Mouse (Mus musculus) induced T-regulatory cell, adult 2 months (primary cell): ENCODE measurements at regions not wholly inside any gene's neighbourhood (a gene's known extent, or its start where the extent isn't known, plus 50 kb on each side); places are given as distances from the start of the nearest gene placed in this dataset.

ENCODE experiments used
- DNase-seq: peaks from one replicate; pipeline ENCODE4 v3.0.0-alpha.2; 2012; ENCODE audit warnings: low read depth

DNA sequence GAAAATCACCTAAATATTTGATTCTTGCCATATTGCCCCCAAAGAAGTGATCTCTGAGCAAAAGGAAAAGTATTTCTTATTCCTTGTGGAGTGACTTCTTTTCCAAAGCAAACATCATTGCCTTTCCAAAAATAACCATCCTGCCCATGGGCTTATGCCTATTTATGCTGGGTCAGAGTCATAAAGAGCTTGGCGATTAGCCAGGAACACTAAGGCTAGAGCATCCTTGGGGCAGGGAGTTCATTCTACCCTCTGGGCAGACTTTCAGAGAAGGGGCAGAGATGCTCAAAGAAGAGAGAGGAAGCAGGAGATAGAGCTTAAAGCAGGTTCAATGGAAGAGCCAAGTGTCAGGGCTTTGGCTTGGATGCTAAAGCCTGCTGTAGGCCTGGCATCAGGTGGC, 203.1 kb upstream of the Gmds start:
- DNase-seq: no peak

DNA sequence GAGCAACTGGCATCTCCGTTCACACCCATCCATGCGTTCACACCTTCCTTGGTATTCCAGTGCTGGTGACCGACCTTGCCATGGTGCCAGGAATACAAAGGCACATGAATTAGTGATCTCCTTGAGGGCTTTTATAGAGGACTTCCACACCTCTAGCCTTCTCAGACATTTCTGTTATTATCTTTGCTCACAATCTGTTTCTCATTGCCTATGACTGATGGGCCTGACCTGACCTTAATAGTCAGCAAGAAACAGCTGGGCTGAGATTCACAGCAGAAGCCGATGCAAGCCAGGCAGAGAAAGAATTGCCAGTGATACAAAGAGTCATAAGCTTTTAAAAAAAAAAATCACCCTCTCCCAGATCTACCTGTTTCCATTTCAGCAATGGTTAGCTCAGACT, 197.7 kb upstream of the Gmds start:
- DNase-seq: no peak

DNA sequence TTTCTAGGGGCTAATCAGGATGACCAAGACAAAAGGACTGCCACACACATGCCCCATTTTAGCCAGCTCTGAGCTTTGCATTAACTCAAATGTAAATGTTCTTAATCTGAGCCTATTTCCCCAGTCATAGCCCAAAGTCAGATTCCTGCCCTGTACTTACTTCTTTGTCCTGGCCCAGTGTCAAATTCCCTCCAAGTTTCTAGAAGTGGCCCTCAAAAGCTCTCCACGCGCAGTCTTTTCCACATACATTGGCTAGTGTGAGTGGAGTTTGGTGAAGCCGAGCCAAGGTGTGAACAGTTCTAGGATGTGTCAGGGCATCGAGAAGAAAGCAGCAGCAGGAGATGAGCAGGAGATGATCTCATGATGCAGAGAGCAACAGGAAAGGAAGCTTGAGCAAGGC, 197.1 kb upstream of the Gmds start:
- no peak for DNase-seq

DNA sequence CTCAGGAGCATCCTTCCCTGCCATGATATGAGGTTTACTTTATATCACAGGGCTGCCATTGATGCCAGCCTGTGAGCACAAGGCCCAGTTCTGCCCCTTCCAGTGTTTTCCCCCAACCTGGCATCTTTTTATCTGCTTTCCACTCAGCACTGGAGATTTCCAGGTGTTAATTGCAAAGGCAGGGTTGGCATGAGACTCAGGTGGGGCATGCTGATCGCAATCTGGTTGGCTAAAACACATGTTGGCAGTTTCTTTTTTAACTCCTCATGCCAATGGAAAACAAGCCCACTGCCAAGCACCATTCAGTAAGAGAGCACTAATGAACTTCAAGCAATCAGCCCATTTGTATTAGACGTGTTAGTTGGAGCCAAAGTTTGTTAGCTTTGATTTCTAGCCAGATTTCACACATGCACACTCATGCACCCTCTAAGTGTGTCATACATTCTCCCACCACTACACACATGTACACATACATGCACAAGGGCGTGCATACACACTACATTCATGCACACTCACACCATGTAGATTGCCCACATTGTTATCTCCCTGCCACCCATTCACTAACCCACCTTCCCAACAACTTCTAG, 192.5 kb upstream of the Gmds start:
- no peak for DNase-seq

DNA sequence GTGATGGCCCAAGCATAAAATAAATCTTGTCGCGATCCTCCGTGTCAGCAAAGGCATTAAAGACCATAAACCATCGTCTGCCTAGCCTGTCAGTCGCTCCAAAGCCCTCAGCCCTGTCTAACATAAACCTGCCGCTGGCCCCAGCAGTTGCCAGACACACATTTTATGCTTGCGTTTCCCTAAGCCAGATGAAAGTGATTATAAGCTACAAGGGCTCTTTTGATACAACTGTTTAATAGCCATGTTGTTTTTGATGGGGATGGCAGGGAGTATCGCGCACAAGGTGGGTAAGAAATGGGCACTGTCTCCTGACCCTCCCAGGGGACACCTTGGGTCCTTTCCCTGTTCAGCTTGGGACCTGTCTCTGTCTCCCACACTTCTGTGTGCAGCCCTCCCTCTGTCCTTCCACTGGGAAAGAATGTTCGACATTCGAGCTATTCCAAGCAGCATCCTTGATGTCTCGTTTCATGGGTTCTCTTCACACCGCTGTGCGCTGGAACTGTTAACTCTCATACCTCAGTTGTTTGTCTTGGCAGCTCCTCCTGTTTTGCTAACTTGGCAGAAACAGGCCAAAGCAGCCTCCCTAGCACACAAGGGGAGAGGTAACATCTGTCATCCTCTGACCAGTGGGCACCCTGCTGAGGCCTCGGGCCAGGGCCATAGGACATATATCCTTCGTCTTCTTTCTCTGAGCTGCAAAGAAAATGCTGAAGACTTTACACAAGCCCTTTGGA, 180.2 kb upstream of the Gmds start:
- no peak for DNase-seq

DNA sequence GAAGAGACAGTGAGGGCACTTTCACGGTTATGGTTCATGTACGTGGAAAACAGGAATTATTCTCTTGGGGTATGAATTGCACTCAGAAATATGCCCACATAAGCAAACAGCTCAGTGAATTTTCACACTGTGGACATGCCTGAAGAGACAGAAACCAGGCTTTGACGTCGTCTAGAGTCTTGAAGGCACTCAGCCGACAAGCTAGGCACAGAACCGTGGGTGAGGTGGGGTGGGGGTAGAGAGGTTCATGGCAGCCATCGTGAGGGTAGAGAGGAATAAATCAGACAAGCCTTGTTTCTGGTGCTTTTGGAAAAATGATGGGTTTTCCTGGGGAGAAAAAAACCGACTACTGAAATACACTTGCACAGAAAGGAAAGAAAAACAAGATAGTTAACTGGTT, 179.0 kb upstream of the Gmds start:
- DNase-seq: no peak

DNA sequence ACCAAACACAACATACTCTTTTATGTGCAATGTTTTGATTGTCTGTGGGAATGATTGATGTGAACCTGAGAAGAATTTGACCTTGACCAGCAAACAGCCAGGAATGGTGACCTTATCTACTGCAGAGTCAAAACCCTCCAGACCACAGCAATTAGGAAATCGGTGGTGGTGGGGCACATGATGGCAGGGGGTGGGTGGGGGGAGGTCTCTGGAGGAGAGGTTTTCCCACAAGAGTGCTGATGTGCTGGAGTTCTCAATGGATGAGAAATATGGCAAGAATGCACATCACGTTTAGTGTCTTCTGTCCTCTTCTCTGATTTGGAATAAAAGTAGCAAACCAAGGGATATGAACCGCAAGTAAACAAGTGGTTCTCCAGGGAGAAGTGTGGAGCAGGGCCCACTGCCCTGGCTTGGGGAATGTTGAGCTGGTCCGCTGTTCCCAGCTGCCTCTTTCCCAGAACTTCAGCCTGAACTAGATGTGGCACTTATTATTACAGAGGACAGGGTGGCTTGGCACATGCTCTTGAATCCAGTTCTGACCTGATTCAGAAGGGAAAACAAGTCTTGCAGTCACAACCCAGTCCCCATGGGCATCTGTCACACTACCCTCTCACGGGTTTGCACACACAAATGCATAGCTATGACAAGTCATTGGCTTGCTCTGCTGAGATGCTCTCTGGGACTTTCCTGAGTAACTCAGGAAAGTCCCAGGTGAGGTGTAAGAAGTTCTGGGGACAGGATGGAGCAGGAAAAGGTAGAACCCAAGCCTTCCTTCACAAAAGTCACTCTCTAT, 170.9 kb upstream of the Gmds start:
- DNase-seq: peak; percentile 3

DNA sequence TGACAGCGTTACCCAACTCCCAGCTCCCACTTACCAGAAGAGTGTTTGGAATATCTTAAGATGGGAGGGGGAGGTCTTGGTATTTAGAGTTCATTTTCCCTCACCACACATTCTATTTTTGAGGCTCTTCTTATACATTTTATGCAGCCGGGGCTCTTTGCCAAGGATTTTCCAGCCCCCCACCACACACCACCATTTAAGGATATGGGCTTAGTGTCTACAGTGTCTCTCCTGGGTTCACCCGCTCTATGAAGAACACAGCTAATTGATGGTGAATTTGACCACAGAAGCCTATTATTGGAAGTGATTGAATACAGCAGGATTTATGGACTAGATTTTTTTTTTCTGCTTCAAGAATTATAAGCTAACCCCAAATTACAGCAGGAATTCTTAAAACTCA, 169.9 kb upstream of the Gmds start:
- no peak for DNase-seq

DNA sequence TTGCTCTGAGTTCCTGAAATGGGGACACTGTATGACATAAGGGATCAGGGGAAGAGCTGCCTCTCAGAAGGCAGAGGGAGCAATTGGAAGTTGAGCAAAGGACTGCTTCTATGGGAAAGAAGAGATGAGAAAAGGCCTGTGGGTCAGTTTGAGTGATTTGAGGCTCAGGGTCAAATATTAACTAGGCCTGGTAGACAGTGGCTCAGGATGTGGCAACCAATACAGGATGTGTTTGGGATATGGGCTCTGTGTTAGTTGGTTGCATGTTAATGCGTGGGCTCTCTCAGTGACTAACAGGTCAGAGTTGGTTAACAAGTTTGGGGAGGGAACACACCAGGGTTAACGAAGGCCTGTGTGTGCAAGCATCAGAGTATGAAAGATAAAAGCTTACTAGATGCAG, 169.3 kb upstream of the Gmds start:
- no peak for DNase-seq

DNA sequence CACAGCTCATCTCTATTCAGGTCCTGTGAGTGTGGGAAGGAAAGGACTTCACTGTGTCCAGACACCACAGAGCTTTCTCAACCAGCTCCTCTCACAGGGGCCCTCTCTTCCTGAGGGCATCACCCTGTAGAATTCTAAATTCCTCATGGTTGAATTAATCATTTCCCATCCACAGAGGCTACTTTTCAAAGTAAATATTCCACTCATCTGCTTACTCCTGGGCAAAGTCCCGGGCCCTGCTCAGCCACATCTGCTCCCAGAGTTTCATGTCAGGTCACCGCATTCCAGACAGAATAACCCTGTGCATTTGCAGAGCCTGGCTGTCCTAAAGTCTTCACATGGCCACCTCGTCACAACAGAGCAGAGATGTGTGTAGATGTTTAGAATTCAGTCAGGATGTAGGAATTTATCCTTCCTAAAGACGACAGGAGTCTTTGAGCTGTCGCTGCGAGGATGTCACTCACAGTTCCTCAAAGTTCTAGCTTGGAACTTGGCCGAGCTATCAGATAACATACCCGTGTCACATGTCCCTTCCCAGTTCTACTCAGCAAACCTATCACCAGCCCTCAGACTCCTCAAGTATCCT, 159.8 kb upstream of the Gmds start:
- no peak for DNase-seq

DNA sequence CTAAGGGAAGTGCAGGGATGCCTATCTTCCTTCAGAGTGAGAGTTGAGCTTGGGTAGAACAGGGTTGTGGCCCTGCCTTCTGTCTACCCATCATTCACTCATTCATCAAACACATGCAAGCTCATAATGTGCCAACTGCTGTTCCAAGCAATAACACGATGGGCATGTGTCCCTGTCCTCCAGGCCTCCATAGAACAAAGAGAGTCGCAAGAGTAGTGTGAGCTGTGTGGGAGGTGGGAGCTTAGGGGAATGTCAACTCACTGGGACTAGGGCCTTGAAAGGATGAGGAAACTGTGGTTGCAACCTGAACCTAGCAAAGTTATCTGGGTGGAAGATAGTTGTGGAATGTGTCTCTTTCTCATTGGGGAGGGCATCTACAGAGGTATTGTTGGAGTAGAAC, 157.7 kb upstream of the Gmds start:
- DNase-seq: no peak

DNA sequence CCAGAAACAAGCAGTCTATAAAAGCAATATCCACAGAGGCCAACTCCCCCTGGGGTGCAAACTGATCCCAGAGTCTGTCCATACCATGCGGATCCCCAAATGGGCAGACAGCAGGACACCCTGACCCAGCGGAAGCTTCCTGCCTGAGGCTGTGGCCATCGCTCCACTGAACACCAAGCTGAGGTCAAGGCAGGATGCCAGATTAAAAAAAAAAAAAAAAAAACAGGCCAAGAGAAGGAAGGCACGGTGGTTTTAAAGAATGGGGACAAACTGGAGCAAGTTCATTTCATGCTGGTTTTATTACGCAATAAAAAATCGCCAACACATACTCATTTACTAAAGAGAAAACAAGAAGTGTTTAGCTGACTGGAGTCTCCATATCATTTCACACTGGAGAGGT, 156.5 kb upstream of the Gmds start:
- DNase-seq: no peak

DNA sequence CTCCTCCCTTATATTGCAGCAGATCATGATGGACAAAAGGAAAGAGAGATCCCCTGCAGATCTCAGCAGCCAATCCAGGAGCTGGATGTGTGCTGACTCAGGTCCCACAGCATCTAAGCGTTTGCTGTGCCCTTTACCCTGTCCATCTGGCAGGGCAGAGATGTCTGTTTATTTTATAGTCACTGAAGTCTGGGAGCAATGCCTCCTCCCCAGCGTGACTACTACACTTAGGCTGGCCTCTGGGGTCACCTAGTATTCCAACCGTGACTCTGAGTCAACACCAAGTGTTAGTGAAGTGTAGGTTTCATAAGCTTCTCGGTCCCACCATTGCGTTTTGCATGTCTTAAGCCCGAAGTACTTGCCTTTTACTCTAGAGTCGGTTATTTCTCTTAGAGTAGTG, 155.3 kb upstream of the Gmds start:
- DNase-seq: no peak

DNA sequence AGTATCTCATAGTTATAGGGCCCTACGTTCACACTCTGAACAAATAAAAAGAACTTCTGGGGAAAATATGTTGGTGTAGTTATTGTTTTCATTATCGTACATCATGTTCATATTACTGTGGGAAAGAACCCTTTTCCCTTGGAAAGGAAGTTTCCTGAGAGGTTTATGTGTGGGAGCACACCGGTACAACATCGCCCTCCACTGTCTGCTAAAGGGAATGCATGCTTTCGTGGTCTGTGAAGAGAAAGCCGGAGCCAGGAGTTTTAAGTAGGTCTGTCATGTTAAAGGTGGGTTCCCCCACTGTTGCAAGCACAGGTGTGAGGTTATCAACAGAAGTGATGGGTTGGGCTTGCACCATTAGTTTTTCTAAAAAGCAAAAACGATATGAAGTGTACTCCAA, 154.8 kb upstream of the Gmds start:
- peak; percentile 12 for DNase-seq

DNA sequence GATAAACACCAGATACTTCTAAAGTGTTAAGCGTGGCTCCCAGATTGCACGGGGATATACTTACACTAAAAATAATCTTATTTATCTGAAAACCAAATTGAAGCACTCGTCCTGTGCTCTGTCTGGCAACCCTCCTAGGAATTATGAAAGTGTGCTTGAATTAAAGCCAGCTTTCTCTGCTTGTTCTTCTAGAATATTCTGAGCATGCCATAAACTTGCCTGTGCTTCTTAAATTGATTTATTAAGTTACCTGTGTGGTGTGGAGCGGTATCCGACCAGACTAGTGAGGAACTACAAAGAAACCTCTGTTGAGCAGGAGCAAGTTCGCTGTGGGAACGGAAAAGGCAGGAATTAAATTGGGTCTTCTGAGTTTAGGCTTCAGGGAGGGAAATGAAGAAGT, 154.0 kb upstream of the Gmds start:
- no peak for DNase-seq

DNA sequence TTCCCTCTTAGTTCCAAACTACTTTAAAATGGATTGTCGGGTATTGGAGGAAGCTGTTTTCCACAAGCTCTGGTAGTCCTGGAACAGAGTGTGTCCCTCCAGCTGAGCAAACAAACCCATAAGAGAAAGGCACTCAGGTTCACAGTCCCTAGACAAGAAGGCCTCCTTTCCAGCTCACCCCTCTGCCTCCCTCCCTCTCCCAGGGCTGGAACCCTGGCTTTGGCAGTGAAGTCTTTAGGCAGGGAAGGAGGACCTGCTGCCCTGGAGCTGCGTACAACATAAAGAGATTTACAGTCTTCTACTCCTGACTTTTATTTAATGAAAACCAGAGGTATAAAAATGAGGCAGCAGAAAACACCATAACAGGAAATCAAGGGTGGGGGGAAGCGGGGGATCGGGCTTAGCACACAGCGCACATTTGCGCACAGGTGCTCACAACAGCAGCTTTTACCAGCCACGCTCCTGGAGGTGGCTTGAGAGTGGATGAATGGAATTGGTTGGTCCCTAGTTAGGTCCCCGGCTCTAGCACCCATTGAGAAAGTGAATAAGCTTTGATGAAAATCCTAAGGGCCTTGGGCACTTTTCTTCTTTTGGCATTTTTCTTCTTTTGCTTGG, 143.0 kb upstream of the Gmds start:
- DNase-seq: no peak

DNA sequence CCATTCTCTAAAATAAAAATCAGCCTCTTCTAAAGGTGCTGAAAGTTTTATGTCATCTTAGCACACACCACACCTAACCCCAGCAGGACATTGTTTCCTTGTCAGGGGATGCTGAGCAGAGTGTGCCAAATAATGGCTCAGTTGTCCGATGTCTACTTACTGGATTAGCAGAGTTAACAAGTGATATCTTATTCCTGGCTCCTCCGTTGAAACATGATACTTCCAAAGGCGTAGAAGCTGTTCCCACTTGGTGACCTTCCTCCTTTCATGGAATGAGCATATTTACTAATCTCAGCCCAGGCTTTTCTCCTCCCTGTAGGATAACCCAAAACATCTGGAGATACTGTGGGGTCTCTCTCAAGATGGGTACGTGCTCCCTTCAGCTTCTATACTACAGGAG, 141.5 kb upstream of the Gmds start:
- no peak for DNase-seq

DNA sequence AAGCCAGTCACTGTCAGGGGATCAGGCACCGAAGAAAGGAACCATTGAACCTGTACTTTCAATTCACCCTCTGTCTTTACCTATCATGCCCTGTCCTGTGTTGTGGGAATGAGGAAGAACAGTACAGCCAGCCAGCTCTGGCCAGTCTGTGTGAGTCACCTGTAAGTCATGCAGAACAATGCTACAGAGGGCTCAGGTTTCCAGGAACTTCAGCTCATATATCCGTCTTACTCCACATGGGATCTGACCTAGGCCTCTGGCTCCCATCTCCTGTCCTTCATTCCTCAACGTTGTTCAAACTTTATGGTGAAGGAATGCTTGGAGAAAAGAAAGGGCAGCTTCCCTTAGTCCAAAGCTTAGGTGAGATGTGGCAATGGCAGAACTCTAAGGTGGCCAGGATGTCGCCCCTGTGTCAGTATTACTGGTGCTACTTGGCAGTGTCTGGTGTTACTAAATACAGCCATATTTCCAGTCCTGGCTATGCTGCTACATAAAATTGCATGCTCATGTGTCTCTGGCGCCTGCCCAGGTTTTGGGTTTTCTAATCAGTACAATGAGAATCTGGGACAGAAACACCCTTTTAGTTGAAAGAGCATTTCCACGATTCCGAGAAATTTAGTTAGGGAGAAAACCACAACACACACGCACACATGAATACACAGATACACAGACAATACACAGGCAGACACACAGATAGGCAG, 140.7 kb upstream of the Gmds start:
- no peak for DNase-seq

DNA sequence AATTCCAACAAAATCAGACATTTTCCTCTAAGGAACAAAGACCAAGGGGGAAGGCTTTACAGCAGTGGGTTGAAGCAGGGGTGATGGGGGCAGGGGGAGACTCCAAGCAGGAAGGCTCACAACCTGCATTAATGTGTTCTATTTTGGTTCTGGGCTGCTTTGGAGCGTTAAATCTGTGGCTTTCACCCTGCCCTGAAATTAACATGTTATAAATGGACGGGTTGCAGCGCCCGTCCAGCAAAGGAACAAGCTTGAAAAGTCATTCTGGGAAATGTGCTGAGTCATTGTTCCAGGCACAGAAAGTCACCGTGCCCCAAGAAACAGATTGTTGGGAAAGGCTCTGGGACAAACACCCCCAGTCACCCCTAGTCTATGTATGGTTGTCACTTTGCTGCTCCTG, 127.2 kb upstream of the Gmds start:
- no peak for DNase-seq

DNA sequence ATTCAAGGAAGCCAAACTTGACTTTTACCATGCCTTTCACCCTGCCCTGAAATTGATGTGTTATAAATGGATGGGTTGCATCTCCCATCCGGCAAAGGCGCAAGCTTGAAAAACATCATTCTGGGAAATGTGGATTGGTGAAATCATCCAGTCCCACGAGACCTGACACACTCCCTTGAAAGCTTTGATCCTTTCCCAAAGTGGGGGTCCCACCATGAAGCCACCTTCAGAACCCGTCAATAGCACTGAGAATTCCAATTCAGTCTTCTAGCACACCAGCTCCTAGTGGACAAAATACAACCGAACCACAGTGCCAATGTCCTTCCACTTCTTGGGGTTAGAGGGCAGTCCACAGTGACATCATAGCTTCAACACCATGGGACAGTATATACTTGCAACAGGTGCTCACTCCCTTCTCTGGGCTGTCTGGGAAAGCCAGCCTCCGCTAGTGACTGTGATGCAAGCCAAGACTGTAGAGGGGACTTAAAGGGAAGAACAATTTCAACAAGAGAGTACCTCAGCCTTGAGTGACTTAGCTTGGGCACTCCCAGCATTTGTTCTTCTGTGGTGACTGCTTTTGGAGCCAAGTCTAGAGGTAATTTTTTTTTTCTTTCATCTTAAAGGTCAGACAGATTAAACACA, 126.6 kb upstream of the Gmds start:
- no peak for DNase-seq

DNA sequence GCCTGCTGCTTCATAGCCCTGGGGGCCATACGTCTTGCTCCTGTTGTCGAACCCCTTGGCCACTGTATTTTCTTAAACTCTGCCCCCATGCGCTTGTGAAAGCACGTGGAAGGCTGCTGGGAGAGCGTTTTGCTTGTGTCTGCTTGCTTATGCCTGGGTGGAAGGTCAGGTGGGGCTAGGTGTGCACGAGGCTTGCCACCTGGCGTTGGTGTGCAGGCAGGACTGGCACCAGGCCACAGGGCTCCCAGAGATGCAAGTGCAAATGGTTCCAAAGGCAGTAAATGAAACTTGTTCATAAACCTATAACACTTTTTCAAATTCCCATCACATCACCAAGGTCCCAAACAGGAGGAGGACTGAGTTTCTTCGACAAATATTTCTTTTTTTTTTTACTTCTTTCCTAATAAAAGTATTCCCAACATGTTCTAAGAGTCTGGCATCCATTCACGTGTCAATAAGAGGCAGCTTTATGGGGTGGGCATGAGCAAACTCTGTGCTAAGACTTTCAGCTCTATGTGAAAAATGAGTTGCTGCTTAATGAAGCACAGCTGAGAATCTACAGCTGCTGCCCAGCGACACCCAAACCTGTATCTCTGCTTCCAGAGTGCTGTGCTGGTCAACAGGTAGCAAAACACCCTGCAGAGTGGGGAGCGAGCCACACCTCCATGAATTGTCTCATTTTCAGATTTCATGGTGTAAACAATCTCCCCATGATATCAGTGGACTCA, 116.0 kb upstream of the Gmds start:
- DNase-seq: no peak
